24 mouse cellular contexts compared by ENCODE assay signal in genomic region chr16:59073520-59073919, GRCm38 (mm10). TPM values are rescaled to one million over a fixed set of nuclear protein-coding genes. Genes with fewer than 3 reads are reported as not detected.
"Had no signal": no experiment of that assay in that cellular context is flagged by ENCODE, and none has a peak within 500 bp of the region (broad histone marks: within the 10 kb centered on the region; RNA-seq: fewer than 3 reads in every experiment).

No protein-coding gene starts in this region.

- H3K4me1 ChIP-seq: neural tube, embryonic 13.5 days; neural tube, embryonic 15.5 days; stomach, embryonic 15.5 days had no signal

- H3K4me3 ChIP-seq: neural tube, embryonic 13.5 days; neural tube, embryonic 15.5 days; stomach, embryonic 15.5 days had no signal

- H3K36me3 ChIP-seq: neural tube, embryonic 13.5 days; neural tube, embryonic 15.5 days; stomach, embryonic 15.5 days had no signal

- H3K9ac ChIP-seq: neural tube, embryonic 13.5 days; neural tube, embryonic 15.5 days; stomach, embryonic 15.5 days had no signal

- H3K4me2 ChIP-seq: neural tube, embryonic 13.5 days; neural tube, embryonic 15.5 days; stomach, embryonic 15.5 days had no signal

- H3K9me3 ChIP-seq: neural tube, embryonic 13.5 days; neural tube, embryonic 15.5 days; stomach, embryonic 15.5 days had no signal

- DNase-seq: retina, postnatal 1 day; right cerebral cortex, adult 18-20 months; right cerebral cortex, postnatal 14 days; right cerebral cortex, postnatal 25 days; right cerebral cortex, postnatal 4 days; spleen, adult 18-20 months; thymus, adult 18-20 months; thymus, adult 2 months; thymus, postnatal 14 days; thymus, postnatal 25 days; thymus, postnatal 36 days; thymus, postnatal 4 days had no signal

- H3K27me3 ChIP-seq: neural tube, embryonic 13.5 days; neural tube, embryonic 15.5 days; stomach, embryonic 15.5 days had no signal

- H3K27ac ChIP-seq: neural tube, embryonic 13.5 days; neural tube, embryonic 15.5 days; stomach, embryonic 15.5 days; stomach, postnatal 0 days had no signal

RNA-seq across cellular contexts. Expression of gene Olfr190, which starts 4.3 kb away (rescaled TPM):
- polyA plus RNA-seq: neural tube, embryonic 13.5 days; neural tube, embryonic 14.5 days; neural tube, embryonic 15.5 days; small intestine, adult 2 months; spleen, adult 2 months; stomach, embryonic 14.5 days; stomach, embryonic 15.5 days; stomach, embryonic 16.5 days; stomach, postnatal 0 days; testis, adult 2 months; thymus, adult 2 months; thymus, postnatal 0 days; urinary bladder, adult 2 months had no signal

RNA-seq across cellular contexts. Expression of gene Olfr191, which starts 16.1 kb away (rescaled TPM):
- polyA plus RNA-seq: neural tube, embryonic 13.5 days; neural tube, embryonic 14.5 days; neural tube, embryonic 15.5 days; small intestine, adult 2 months; spleen, adult 2 months; stomach, embryonic 14.5 days; stomach, embryonic 15.5 days; stomach, embryonic 16.5 days; stomach, postnatal 0 days; testis, adult 2 months; thymus, adult 2 months; thymus, postnatal 0 days; urinary bladder, adult 2 months had no signal

RNA-seq across cellular contexts. Expression of gene Olfr187, which starts 34.0 kb away (rescaled TPM):
- polyA plus RNA-seq: neural tube, embryonic 13.5 days; neural tube, embryonic 14.5 days; neural tube, embryonic 15.5 days; small intestine, adult 2 months; spleen, adult 2 months; stomach, embryonic 16.5 days; stomach, postnatal 0 days; testis, adult 2 months; thymus, adult 2 months; thymus, postnatal 0 days; urinary bladder, adult 2 months had no signal

RNA-seq across cellular contexts. Expression of gene Olfr193, which starts 38.2 kb away (rescaled TPM):
- polyA plus RNA-seq: neural tube, embryonic 13.5 days; neural tube, embryonic 14.5 days; neural tube, embryonic 15.5 days; small intestine, adult 2 months; spleen, adult 2 months; stomach, embryonic 14.5 days; stomach, embryonic 15.5 days; stomach, embryonic 16.5 days; stomach, postnatal 0 days; testis, adult 2 months; thymus, adult 2 months; thymus, postnatal 0 days; urinary bladder, adult 2 months had no signal

RNA-seq across cellular contexts. Expression of gene Olfr186, which starts 43.4 kb away (rescaled TPM):
- polyA plus RNA-seq: neural tube, embryonic 13.5 days; neural tube, embryonic 14.5 days; neural tube, embryonic 15.5 days; small intestine, adult 2 months; spleen, adult 2 months; stomach, postnatal 0 days; testis, adult 2 months; thymus, adult 2 months; thymus, postnatal 0 days; urinary bladder, adult 2 months had no signal
